Mouse (Mus musculus) liver, adult 2 months (tissue): ENCODE measurements around the gene Cdkl4.

Source experiments
- CTCF ChIP-seq: fragments of 200-500 bp; IDR thresholded peaks from 2 replicates; pipeline ENCODE4 v1.5.1; 2011; ENCODE audit warnings: low read depth, low read length, control low read depth
- POLR2A ChIP-seq: fragments of 200-500 bp; IDR thresholded peaks from 2 replicates; pipeline ENCODE4 v1.6.1; 2011; ENCODE audit warnings: low read length, control low read depth; ENCODE audit not compliant: insufficient read depth; ENCODE audit errors: extremely low read depth

DNA sequence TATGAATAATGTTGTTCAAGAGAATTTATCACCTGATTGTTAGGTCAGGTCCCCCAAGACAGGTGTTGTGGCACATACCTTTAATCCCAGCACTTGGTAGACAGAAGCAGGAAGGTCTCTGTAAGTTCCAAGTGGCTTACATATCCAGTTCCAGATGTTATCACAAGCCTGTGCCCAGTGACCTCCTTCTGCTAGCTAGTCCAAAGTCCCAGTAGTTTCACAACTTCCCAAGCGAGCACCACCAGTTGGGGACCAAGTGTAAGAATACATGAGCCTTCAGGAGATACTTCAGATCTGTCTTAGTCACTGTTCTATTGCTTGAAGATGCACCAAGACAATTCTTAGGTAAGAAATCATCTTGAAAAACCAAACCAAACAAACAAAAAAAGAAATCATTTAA is 83.7 kb downstream of the Cdkl4 start:
- TF ChIP-seq POLR2A (no peak), CTCF (no peak)
